Mouse (Mus musculus): ENCODE data around the gene Rrp7a.

- TF ChIP-seq CTCF (IDR thresholded peaks at IDR 0.05; ENCODE audit: extremely low read depth, insufficient read depth, low read length): no peak
- TF ChIP-seq POLR2A (IDR thresholded peaks at IDR 0.05; ENCODE audit: extremely low read depth, insufficient read depth, low read length): no peak
These were observed 12.1 kb upstream of the Rrp7a start for GRCm38 (mm10) chr15:83134671-83135070.

Data from cortical plate, adult 2 months (tissue).